Mouse (Mus musculus) embryonic facial prominence, embryonic 14.5 days (tissue): ENCODE data around the gene P3h1. TPM values are rescaled to one million over a fixed set of nuclear protein-coding genes. Genes with fewer than 3 reads are reported as not detected.

Experiments used
- ATAC-seq: fragments of 200-750 bp; cut with Nextera tagmentation; 2 replicates; pipeline ENCODE4 v1.8.0; 2017; ENCODE audit warnings: low read depth, moderate number of reproducible peaks, moderate TSS enrichment
- DNase-seq: peaks from one replicate; pipeline ENCODE4 v3.0.0-alpha.2; 2015; ENCODE audit warnings: low spot score
- H3K27ac ChIP-seq: fragments of 300-500 bp; sonication (generic); replicated peaks from 2 replicates; pipeline ENCODE4 v1.5.1; 2014; ENCODE audit warnings: low read depth, mild to moderate bottlenecking, low read length, moderate library complexity
- H3K27me3 ChIP-seq: fragments of 300-500 bp; sonication (generic); replicated peaks from 2 replicates; pipeline ENCODE4 v1.6.1; 2014; ENCODE audit warnings: low read length; ENCODE audit not compliant: control insufficient read depth, insufficient read depth
- H3K36me3 ChIP-seq: fragments of 300-500 bp; sonication (generic); 2 replicates; pipeline ENCODE4 v1.6.1; 2014; ENCODE audit warnings: low read length, mixed read lengths; ENCODE audit not compliant: control insufficient read depth, insufficient read depth
- H3K4me1 ChIP-seq: fragments of 300-500 bp; sonication (generic); 2 replicates; pipeline ENCODE4 v1.6.1; 2014; ENCODE audit warnings: antibody characterized with exemption, low read length; ENCODE audit not compliant: control insufficient read depth, insufficient read depth
- H3K4me2 ChIP-seq: fragments of 300-500 bp; sonication (generic); 2 replicates; pipeline ENCODE4 v1.6.1; 2014; ENCODE audit warnings: low read depth, mild to moderate bottlenecking, low read length, moderate library complexity, mixed read lengths
- H3K4me3 ChIP-seq: fragments of 300-500 bp; sonication (generic); 2 replicates; pipeline ENCODE4 v1.5.1; 2014; ENCODE audit warnings: low read depth, mild to moderate bottlenecking, low read length
- H3K9ac ChIP-seq: fragments of 300-500 bp; sonication (generic); 2 replicates; pipeline ENCODE4 v1.6.1; 2014; ENCODE audit warnings: low read depth, mild to moderate bottlenecking, low read length, moderate library complexity, mixed read lengths
- H3K9me3 ChIP-seq: fragments of 300-500 bp; sonication (generic); 2 replicates; pipeline ENCODE4 v1.6.1; 2016; ENCODE audit warnings: low read length; ENCODE audit not compliant: control insufficient read depth
- WGBS: fragments of 180-500 bp; shearing (Covaris S2); extraction: QIAGEN DNeasy Blood & Tissue Kit; methylation state at CpG from one replicate; pipeline ENCODE4 v1.1.7; 2014; 5-methylcytosine and 5-hydroxymethylcytosine counted together
- polyA plus RNA-seq: library from polyadenylated mRNA; unstranded; fragments of >200 nt; fragmentation: Nextera tagmentation; extraction: Ambion mirVana; gene quantifications from 2 replicates; pipeline ENCODE4 v1.2.1, GENCODE M21; 2014

The P3h1 gene
- polyA plus RNA-seq, 1 experiment from 2014 or later = 100 TPM

- Histone ChIP-seq H3K4me1 (peaks cover 7% of the 10 kb centered on the region), H3K27ac (peak within 1 kb of the TSS; percentile 84), H3K4me3 (peak within 1 kb of the TSS; percentile 91), H3K36me3 (peaks cover 18% of the 10 kb centered on the region; the same call in 1 of the 2 replicates), H3K9ac (peak within 1 kb of the TSS; percentile 92), H3K27me3 (no peaks in the 10 kb centered on the region), H3K4me2 (peak within 1 kb of the TSS; percentile 79), H3K9me3 (no peaks in the 10 kb centered on the region)
- DNase-seq (peak; percentile 100), ATAC-seq (peak; percentile 99)
- under 1% methylated on average over 54 of the region's 61 CpGs for WGBS
These were observed 61.9 kb downstream of the P3h1 start, which contains the start of gene Ybx1 for GRCm38 (mm10) chr4:119294415-119295133. Gene Ybx1 (minus strand): TSS chr4:119294604.

- Histone ChIP-seq H3K36me3 (peaks cover 13% of the 10 kb centered on the region; the same call in 1 of the 2 replicates), H3K4me3 (peak overlapping the region; percentile 91), H3K27me3 (no peaks in the 10 kb centered on the region), H3K27ac (peak overlapping the region; percentile 84), H3K9me3 (no peaks in the 10 kb centered on the region), H3K4me2 (peak overlapping the region; percentile 54), H3K4me1 (peaks cover 7% of the 10 kb centered on the region), H3K9ac (peak overlapping the region; percentile 71)
- no peak for DNase-seq
- no peak for ATAC-seq
- 7% methylated on average over 6 of the region's 6 CpGs for WGBS
These were observed 62.4 kb downstream of the P3h1 start for GRCm38 (mm10) chr4:119295134-119295453.

DNA sequence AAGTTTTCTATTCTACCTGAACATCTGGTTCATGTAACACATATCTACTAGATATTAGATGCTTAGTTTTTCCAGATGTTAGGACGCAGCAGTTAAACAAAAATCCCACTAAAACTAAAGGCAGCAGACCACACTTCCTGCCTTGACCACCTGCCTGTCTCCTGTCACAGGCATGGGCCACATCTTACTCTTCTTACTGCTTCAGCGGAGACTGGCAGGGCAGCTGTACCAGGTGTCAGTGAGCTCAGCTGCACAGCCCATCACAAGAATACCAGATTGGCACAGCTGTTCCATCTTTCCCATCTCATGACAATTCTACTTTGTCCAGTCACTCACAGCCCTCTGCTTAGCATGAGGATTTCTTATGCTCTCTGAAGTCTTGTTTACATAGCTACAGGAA is 64.6 kb downstream of the P3h1 start:
- DNase-seq (no peak), ATAC-seq (no peak)
- no peaks in the 10 kb centered on the region for H3K36me3 ChIP-seq
- no peak overlapping the region for H3K4me3 ChIP-seq
- peaks cover under 1% of the 10 kb centered on the region; the same call in 1 of the 2 replicates for H3K4me1 ChIP-seq
- H3K27ac ChIP-seq = no peak overlapping the region
- 53% methylated on average over 2 of the region's 2 CpGs for WGBS
- no peak overlapping the region for H3K4me2 ChIP-seq
- no peaks in the 10 kb centered on the region for H3K27me3 ChIP-seq
- no peak overlapping the region for H3K9ac ChIP-seq
- no peaks in the 10 kb centered on the region for H3K9me3 ChIP-seq

Other genes starting within 250 kb of the P3h1 start
- 94.2 and 111 TPM in 2 replicates for gene Slc2a1, start 124.2 kb upstream of the P3h1 start, polyA plus RNA-seq
- 4.0 and 5.1 TPM in 2 replicates for gene Zfp691, start 58.7 kb upstream of the P3h1 start, polyA plus RNA-seq
- gene Ermap, start 42.9 kb upstream of the P3h1 start, polyA plus RNA-seq = 2.2 and 2.6 TPM in 2 replicates
- gene Svbp, start 37.6 kb upstream of the P3h1 start, polyA plus RNA-seq = 243 and 256 TPM in 2 replicates
- 0.21 and 0.26 TPM in 2 replicates for gene Tmem269, start 14.7 kb upstream of the P3h1 start, polyA plus RNA-seq
- gene AU022252, start 203 bp upstream of the P3h1 start, polyA plus RNA-seq = 28.1 and 31.4 TPM in 2 replicates
- 0.19 and 0.38 TPM in 2 replicates for gene Cldn19, start 22.5 kb downstream of the P3h1 start, polyA plus RNA-seq
- 673 and 697 TPM in 2 replicates for gene Ybx1, start 61.7 kb downstream of the P3h1 start, polyA plus RNA-seq
- 84.2 and 86.6 TPM in 2 replicates for gene Ppih, start 87.6 kb downstream of the P3h1 start, polyA plus RNA-seq
- gene Ccdc30, start 182.6 kb downstream of the P3h1 start, polyA plus RNA-seq = 5.5 and 5.7 TPM in 2 replicates
- 22.1 and 30.3 TPM in 2 replicates for gene Ppcs, start 189.5 kb downstream of the P3h1 start, polyA plus RNA-seq
- gene Zmynd12, start 189.9 kb downstream of the P3h1 start, polyA plus RNA-seq = 0.90 TPM in 1 of 2 replicates, not detected in the other